Mouse (Mus musculus) limb, embryonic 14.5 days (tissue): ENCODE measurements at regions not wholly inside any gene's neighbourhood (a gene's known extent, or its start where the extent isn't known, plus 50 kb on each side); places are given as distances from the start of the nearest gene placed in this dataset.
"Not testable (repeated sequence)": the region's sequence is repeated elsewhere in the genome, so short reads cannot be mapped to it uniquely, and the experiment has no call there.

Source experiments
- ATAC-seq: fragments of 200-750 bp; cut with Nextera tagmentation; 2 replicates; pipeline ENCODE4 v1.8.0; 2017; ENCODE audit warnings: low read depth, moderate number of reproducible peaks, moderate TSS enrichment; ENCODE audit not compliant: low FRiP score
- DNase-seq: peaks from one replicate; pipeline ENCODE4 v3.0.0-alpha.2; 2015; ENCODE audit warnings: low spot score
- H3K27ac ChIP-seq: fragments of 300-500 bp; sonication (generic); replicated peaks from 2 replicates; pipeline ENCODE4 v1.5.1; 2014; ENCODE audit warnings: low read depth, mild to moderate bottlenecking, low read length, moderate library complexity, mixed read lengths
- H3K27me3 ChIP-seq: fragments of 300-500 bp; sonication (generic); 2 replicates; pipeline ENCODE4 v1.6.1; 2014; ENCODE audit warnings: low read length, mixed read lengths; ENCODE audit not compliant: control insufficient read depth, insufficient read depth
- H3K36me3 ChIP-seq: fragments of 300-500 bp; sonication (generic); 2 replicates; pipeline ENCODE4 v1.6.1; 2014; ENCODE audit warnings: mild to moderate bottlenecking, low read length, moderate library complexity, mixed read lengths; ENCODE audit not compliant: control insufficient read depth, insufficient read depth
- H3K4me1 ChIP-seq: fragments of 300-500 bp; sonication (generic); 2 replicates; pipeline ENCODE4 v1.6.1; 2014; ENCODE audit warnings: antibody characterized with exemption, low read length, mixed read lengths; ENCODE audit not compliant: control insufficient read depth, insufficient read depth
- H3K4me2 ChIP-seq: fragments of 300-500 bp; sonication (generic); replicated peaks from 2 replicates; pipeline ENCODE4 v1.6.1; 2014; ENCODE audit warnings: low read depth, mild to moderate bottlenecking, low read length, moderate library complexity; ENCODE audit not compliant: severe bottlenecking
- H3K4me3 ChIP-seq: fragments of 300-500 bp; sonication (generic); replicated peaks from 2 replicates; pipeline ENCODE4 v1.5.1; 2014; ENCODE audit warnings: low read length
- H3K9ac ChIP-seq: fragments of 300-500 bp; sonication (generic); 2 replicates; pipeline ENCODE4 v1.6.1; 2014; ENCODE audit warnings: mild to moderate bottlenecking, low read depth, low read length, moderate library complexity; ENCODE audit not compliant: severe bottlenecking
- H3K9me3 ChIP-seq: fragments of 300-500 bp; sonication (generic); 2 replicates; pipeline ENCODE4 v1.6.1; 2016; ENCODE audit warnings: low read length; ENCODE audit not compliant: control insufficient read depth
- POLR2A ChIP-seq: fragments of 200-500 bp; IDR thresholded peaks from 2 replicates; pipeline ENCODE4 v1.8.0; 2012; ENCODE audit warnings: inconsistent platforms, mild to moderate bottlenecking, moderate library complexity, borderline replicate concordance; ENCODE audit not compliant: insufficient read depth, insufficient read length; ENCODE audit errors: extremely low read depth
- WGBS: fragments of 180-500 bp; shearing (Covaris S2); extraction: QIAGEN DNeasy Blood & Tissue Kit; methylation state at CpG from one replicate; pipeline ENCODE4 v1.1.7; 2014; 5-methylcytosine and 5-hydroxymethylcytosine counted together

DNA sequence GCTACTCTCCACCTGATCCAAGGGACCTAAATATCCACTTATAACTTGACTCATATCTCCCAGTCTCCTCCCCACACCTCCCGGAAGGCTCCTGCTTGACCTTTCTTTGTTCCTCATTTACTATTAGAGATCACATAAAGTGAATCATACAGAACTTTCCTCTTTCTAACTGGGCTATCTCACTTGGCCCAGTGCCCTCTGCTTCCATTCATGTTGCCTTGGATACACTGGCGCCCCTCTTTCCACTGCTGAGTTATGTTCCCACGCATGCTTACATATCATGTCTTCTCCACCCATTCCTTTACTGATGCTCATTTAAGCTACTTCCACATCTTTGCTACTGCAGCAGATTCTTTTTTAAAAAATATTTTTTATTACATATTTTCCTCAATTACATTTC lies 94.2 kb upstream of the Myt1l start:
- 86% methylated on average over 3 of the region's 3 CpGs for WGBS
- H3K27ac ChIP-seq, result no peak overlapping the region
- no peaks in the 10 kb centered on the region for H3K9me3 ChIP-seq
- H3K9ac ChIP-seq, result no peak overlapping the region
- TF ChIP-seq POLR2A, result no peak
- DNase-seq (no peak), ATAC-seq (no peak)
- no peaks in the 10 kb centered on the region for H3K4me1 ChIP-seq
- H3K36me3 ChIP-seq, result no peaks in the 10 kb centered on the region
- H3K4me2 ChIP-seq, result no peak overlapping the region
- H3K27me3 ChIP-seq, result no peaks in the 10 kb centered on the region
- no peak overlapping the region for H3K4me3 ChIP-seq

DNA sequence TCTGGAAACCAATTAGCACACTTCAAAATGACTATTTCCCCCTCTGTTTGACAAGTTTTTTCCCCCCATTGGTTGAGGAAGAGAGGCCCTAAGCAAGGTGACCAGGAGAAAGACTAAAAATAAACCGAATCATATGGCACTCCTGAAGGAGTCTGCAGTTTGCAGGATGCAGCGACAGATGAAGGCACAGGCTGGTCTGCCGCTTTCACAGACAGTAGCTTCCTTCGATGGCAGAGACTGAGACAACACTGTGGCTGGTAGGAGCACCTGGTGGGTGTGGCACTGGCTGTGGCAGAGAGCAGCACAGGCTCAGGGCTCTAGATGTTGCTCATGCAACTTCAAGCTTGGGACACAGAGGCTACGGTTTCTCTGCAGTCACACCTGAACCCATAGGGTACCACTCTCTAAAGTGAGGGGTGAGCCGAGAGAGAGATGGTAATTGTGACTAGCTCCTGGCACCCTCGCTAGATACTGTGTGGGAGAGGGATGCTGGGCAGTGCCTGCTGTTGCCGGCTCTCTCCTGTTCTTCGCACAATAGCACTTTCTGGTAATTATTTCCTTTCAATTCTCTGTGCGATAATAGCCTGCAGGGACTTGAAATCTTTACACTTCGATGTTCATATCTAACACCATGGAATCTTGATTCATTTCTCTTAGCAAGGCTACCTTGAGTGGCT lies 88.7 kb upstream of the Myt1l start:
- Histone ChIP-seq H3K9me3 (no peaks in the 10 kb centered on the region), H3K27me3 (no peaks in the 10 kb centered on the region), H3K9ac (no peak overlapping the region), H3K4me3 (no peak overlapping the region), H3K4me1 (no peaks in the 10 kb centered on the region), H3K27ac (no peak overlapping the region), H3K36me3 (no peaks in the 10 kb centered on the region), H3K4me2 (no peak overlapping the region)
- no peak for TF ChIP-seq POLR2A
- ATAC-seq (no peak), DNase-seq (no peak)
- WGBS, result 75% methylated on average over 11 of the region's 11 CpGs

DNA sequence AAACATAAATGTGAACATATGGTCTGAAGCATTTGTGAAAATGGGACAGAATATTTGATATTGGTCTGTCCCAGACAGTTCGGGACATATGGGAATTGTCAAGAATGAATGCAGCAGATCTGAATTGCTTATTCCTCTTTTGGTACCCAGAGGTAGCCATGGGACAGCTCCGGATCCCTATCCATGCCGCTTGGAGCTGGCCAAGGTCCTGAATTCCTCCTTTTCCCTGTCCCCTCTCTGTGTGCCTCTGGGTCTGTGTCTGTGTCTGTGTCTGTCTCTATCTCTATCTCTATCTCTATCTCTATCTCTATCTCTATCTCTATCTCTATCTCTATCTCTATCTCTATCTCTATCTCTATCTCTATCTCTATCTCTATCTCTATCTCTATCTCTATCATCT lies 63.0 kb upstream of the Myt1l start:
- DNase-seq, result peak; percentile 91
- not testable (repeated sequence) for H3K4me2 ChIP-seq, H3K9me3 ChIP-seq, H3K9ac ChIP-seq, H3K27me3 ChIP-seq, ATAC-seq, H3K27ac ChIP-seq, H3K4me1 ChIP-seq, H3K4me3 ChIP-seq, H3K36me3 ChIP-seq
- WGBS, result 20% methylated on average over 3 of the region's 3 CpGs
